Mouse (Mus musculus) embryonic facial prominence, embryonic 12.5 days (tissue): ENCODE data around the gene Brk1. TPM values are rescaled to one million over a fixed set of nuclear protein-coding genes. Genes with fewer than 3 reads are reported as not detected.

Experiments
- ATAC-seq: fragments of 200-750 bp; cut with Nextera tagmentation; 2 replicates; pipeline ENCODE4 v1.8.0; 2017; ENCODE audit not compliant: insufficient number of reproducible peaks, insufficient read depth, low FRiP score, low TSS enrichment
- H3K27ac ChIP-seq: fragments of 300-500 bp; sonication (generic); 2 replicates; pipeline ENCODE4 v1.5.1; 2016; ENCODE audit warnings: mild to moderate bottlenecking
- H3K27me3 ChIP-seq: fragments of 300-500 bp; sonication (generic); 2 replicates; pipeline ENCODE4 v1.6.1; 2016; ENCODE audit warnings: mild to moderate bottlenecking, moderate library complexity
- H3K36me3 ChIP-seq: fragments of 300-500 bp; sonication (generic); 2 replicates; pipeline ENCODE4 v1.6.1; 2016; ENCODE audit warnings: mild to moderate bottlenecking
- H3K4me1 ChIP-seq: fragments of 300-500 bp; sonication (generic); 2 replicates; pipeline ENCODE4 v1.6.1; 2016
- H3K4me2 ChIP-seq: fragments of 300-500 bp; sonication (generic); replicated peaks from 2 replicates; pipeline ENCODE4 v1.6.1; 2016; ENCODE audit warnings: mild to moderate bottlenecking, moderate library complexity
- H3K4me3 ChIP-seq: fragments of 300-500 bp; sonication (generic); 2 replicates; pipeline ENCODE4 v1.5.1; 2016; ENCODE audit warnings: mild to moderate bottlenecking
- H3K9ac ChIP-seq: fragments of 300-500 bp; sonication (generic); 2 replicates; pipeline ENCODE4 v1.6.1; 2016; ENCODE audit warnings: mild to moderate bottlenecking, moderate library complexity
- H3K9me3 ChIP-seq: fragments of 300-500 bp; sonication (generic); 2 replicates; pipeline ENCODE4 v1.6.1; 2016; ENCODE audit warnings: mild to moderate bottlenecking, moderate library complexity
- WGBS: fragments of 180-500 bp; shearing (Covaris S2); methylation state at CpG from one replicate; pipeline ENCODE4 v1.1.7; 2016; 5-methylcytosine and 5-hydroxymethylcytosine counted together
- polyA plus RNA-seq: library from polyadenylated mRNA; unstranded; fragments of >200 nt; fragmentation: Nextera tagmentation; extraction: Ambion mirVana; gene quantifications from 2 replicates; pipeline ENCODE4 v1.2.1, GENCODE M21; 2016

The Brk1 gene
- 211 and 215 TPM in 2 replicates for polyA plus RNA-seq

DNA sequence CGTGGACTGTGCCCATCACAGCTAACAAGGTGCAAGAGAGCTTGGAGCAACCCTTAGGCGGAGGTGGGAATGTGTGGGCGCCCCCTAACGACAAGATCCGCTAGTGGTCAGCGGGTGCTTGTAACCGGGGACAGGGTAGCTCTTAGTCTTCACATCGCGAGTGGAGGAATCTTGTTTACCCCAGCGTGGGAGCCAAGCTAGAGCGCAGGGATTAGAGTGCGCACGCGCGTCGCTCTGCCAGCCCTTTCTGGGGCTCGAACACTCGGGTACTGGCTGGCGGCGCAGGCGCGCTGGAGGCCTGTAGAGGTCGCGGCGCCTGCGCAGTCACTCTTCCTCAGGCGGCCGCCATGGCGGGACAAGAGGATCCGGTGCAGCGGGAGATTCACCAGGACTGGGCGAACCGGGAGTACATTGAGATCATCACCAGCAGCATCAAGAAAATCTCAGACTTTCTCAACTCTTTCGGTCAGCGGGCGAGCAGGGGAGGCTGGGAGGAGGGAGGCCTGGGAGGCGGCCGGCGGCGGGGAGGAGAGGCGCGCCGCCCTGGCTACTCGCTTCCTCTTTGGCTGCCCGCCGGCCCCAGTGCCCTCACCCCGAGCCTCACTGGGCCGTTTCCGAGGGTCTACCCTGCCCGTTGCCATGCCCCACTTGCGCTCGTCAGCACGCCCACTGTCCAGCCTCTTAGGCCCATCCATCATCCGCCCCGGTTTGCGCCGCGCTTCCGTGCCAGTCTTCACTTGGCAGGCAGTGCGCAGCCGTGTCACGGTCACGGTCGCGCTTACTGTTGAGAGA is at the start of gene Brk1:
Gene Brk1, plus strand, starts transcription at position 341 of the 792 bp plus-strand sequence.
- no peaks in the 10 kb centered on the region for H3K36me3 ChIP-seq
- H3K27ac ChIP-seq: peak within 1 kb of the TSS; percentile 78
- WGBS: 1% methylated on average over 65 of the region's 65 CpGs
- H3K4me3 ChIP-seq: peak within 1 kb of the TSS; percentile 85
- ATAC-seq: peak; percentile 84
- no peaks in the 10 kb centered on the region for H3K9me3 ChIP-seq
- H3K4me2 ChIP-seq: peak within 1 kb of the TSS; percentile 69
- H3K4me1 ChIP-seq: peaks cover 17% of the 10 kb centered on the region
- H3K9ac ChIP-seq: peak within 1 kb of the TSS; percentile 84
- no peaks in the 10 kb centered on the region for H3K27me3 ChIP-seq

DNA sequence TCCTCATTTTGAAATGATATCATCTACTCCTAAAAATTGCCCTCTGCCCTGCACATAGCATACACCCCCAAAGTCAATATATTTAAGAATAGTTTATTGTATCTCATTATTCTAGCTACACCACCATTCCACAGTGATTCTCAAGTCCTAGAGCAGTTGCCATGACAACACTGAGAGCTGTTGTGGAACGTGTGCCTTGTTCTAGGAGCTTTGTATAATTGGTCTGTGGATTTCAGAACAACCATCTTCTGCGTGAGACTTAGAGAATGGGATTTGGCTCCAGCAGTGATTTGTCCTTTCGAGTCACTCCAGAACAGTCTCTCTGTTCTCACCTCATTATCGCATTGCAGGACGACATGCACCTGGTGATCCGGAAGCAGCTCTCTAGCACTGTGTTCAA is 44.8 kb upstream of the Brk1 start:
- Histone ChIP-seq H3K27ac (no peak overlapping the region), H3K4me3 (no peak overlapping the region), H3K27me3 (no peaks in the 10 kb centered on the region), H3K36me3 (peaks cover 13% of the 10 kb centered on the region; the same call in 1 of the 2 replicates), H3K4me1 (no peaks in the 10 kb centered on the region), H3K4me2 (no peak overlapping the region), H3K9me3 (no peaks in the 10 kb centered on the region), H3K9ac (no peak overlapping the region)
- no peak for ATAC-seq
- WGBS: 92% methylated on average over 6 of the region's 6 CpGs

DNA sequence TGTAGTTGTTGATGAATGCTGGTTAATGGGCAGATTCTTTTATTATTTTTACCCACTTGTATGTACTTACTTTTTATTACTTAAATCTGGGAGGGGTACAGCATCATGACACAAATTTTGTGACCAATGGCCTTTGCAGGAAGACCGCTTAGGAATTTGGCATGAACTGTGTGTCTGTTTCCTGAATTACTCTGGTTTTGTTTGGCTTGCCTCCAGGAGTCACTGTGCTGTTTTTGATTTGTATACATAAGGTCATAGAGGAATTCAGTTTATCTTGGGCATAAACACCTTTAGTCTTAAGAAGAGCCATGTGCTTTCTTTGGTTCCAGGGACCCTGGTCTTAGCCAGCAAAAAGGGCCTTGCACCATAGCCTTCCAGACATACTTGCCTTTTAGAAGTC is 40.0 kb upstream of the Brk1 start:
- WGBS: 78% methylated on average over 1 of the region's 1 CpGs
- Histone ChIP-seq H3K4me1 (no peaks in the 10 kb centered on the region), H3K36me3 (peaks cover 23% of the 10 kb centered on the region; the same call in 1 of the 2 replicates)

DNA sequence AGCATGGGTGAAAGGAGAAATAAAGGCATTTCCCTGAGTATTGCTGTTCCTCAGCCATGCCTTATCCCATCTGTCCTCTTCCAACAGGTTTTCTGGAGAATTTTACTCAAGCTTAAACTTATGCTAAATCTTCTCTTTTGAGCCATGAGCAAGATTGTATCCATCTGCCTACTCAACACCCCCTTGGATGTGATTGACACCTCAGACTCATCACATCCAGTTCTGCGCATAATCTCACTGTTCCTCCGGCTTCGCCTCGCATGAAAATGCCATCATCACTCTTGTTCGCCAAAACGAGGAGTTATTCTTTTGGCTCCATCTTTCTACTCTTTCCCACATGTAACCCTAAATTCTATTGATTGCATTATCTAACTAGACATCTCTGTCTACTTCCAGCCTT is 28.5 kb upstream of the Brk1 start:
- H3K4me2 ChIP-seq: no peak overlapping the region
- H3K4me1 ChIP-seq: no peaks in the 10 kb centered on the region
- H3K36me3 ChIP-seq: peaks cover 11% of the 10 kb centered on the region
- 96% methylated on average over 6 of the region's 6 CpGs for WGBS
- no peak for ATAC-seq
- no peaks in the 10 kb centered on the region for H3K27me3 ChIP-seq
- H3K4me3 ChIP-seq: no peak overlapping the region
- H3K9ac ChIP-seq: no peak overlapping the region
- no peak overlapping the region for H3K27ac ChIP-seq
- H3K9me3 ChIP-seq: no peaks in the 10 kb centered on the region

More for the DNA sequence above, 40.0 kb upstream of the Brk1 start:
- ATAC-seq: no peak
- Histone ChIP-seq H3K4me2 (no peak overlapping the region), H3K9ac (no peak overlapping the region), H3K9me3 (no peaks in the 10 kb centered on the region), H3K4me3 (no peak overlapping the region), H3K27ac (no peak overlapping the region), H3K27me3 (no peaks in the 10 kb centered on the region)

DNA sequence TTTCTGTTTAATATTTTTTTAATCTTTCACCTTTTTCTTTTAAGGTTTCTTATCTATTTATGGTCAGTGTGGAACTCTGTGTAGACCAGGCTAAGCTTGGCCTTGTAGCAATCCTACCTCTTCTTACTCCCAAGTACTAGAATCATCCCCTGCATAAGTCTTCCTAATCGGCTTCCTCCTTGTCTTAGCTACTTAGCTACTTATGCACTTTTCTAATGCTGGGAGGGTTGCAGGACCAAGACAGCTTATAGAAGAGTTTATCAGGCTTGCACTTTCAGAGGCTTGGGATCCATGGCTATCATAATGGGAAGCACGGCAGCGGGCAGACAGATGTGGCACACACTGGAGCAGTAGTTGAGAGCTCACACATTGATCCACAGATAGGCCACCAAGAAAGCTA is 25.3 kb upstream of the Brk1 start:
- no peak overlapping the region for H3K4me3 ChIP-seq
- H3K27me3 ChIP-seq: no peaks in the 10 kb centered on the region
- 90% methylated on average over 3 of the region's 3 CpGs for WGBS
- H3K4me2 ChIP-seq: no peak overlapping the region
- ATAC-seq: no peak
- peaks cover 7% of the 10 kb centered on the region for H3K36me3 ChIP-seq
- H3K9ac ChIP-seq: no peak overlapping the region
- no peaks in the 10 kb centered on the region for H3K9me3 ChIP-seq
- no peak overlapping the region for H3K27ac ChIP-seq
- H3K4me1 ChIP-seq: no peaks in the 10 kb centered on the region

DNA sequence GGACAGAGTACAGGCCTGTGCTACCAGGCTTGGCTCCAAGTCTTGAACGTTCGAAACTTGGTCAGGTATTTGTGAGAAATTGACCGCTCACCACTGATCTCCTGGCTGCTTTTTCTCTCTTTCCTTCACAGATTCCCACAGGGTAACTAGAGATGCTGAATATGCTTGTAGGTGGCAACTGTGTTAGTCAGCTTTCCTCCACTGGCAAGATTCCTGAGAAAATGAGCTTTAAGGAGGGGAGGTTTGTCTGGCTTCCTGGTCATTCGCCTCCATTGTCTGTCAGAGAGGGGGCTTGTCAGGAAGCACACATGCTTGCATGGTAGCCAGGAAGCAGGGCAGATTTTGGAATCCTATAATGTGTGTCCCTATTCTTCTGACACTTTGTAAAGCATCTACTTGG is 21.5 kb upstream of the Brk1 start:
- Histone ChIP-seq H3K36me3 (peaks cover 13% of the 10 kb centered on the region), H3K27ac (no peak overlapping the region), H3K4me1 (no peaks in the 10 kb centered on the region), H3K27me3 (no peaks in the 10 kb centered on the region), H3K9me3 (no peaks in the 10 kb centered on the region), H3K4me3 (no peak overlapping the region), H3K9ac (no peak overlapping the region), H3K4me2 (no peak overlapping the region)
- 91% methylated on average over 4 of the region's 4 CpGs for WGBS
- no peak for ATAC-seq

DNA sequence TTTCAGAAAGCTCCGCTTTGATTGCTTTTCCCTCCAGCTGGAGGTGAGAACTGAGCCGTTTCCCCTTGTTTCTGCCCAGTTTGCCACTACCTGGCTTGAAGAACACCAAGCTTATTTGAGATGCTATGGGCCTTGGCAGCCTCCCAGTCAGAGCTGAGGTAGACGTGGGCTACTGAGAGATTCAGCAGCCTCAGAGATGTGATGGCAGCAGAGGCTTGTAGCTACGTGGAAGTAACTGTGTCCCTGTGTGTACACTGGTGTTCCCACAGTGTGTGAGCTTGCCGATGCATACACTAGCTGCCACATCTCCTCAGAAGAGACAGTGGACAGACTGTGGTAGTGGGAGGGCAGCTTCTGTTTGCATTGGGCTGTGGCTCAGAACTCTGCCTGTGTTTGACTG is 19.5 kb upstream of the Brk1 start:
- H3K4me2 ChIP-seq: no peak overlapping the region
- H3K4me3 ChIP-seq: no peak overlapping the region
- WGBS: 91% methylated on average over 5 of the region's 5 CpGs
- no peaks in the 10 kb centered on the region for H3K9me3 ChIP-seq
- H3K36me3 ChIP-seq: peaks cover 13% of the 10 kb centered on the region; the same call in 1 of the 2 replicates
- H3K9ac ChIP-seq: no peak overlapping the region
- no peaks in the 10 kb centered on the region for H3K27me3 ChIP-seq
- H3K27ac ChIP-seq: no peak overlapping the region
- no peaks in the 10 kb centered on the region for H3K4me1 ChIP-seq
- ATAC-seq: no peak

DNA sequence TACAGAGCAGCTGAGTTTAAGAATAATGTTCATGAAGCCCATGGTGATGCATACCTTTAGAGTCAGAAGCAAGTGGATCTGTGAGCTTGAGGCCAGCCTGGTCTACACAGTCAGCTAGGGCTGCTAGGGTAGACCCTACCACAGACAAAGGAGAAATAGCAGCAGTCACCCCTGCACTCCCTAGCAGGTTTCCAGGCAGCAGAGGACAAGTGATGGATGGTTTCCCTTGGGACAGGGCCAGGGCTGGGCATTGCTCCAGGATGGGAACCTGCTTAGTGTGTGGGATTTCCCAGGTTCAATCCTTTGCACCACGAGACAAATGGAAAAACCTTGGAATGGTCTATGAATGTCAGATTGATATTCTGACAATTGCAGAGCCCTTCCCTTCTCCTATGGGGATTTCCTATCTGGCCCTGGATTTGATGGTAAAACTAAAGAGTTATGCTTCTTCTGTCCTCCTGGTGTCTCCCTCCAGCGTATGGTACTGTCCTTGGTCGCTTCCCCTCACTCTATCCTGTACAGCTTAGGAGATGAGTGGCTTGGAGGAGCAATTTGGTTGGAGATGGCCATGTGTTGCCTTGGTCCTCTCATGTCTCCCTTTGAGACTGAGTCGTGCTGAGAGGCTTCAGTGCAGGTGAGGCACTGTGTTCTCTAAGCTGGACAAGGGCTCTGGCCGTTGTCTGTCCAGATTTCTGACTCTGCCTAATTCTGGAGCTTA is 17.9 kb upstream of the Brk1 start:
- no peak overlapping the region for H3K4me2 ChIP-seq
- H3K9ac ChIP-seq: no peak overlapping the region
- no peak overlapping the region for H3K27ac ChIP-seq
- 77% methylated on average over 5 of the region's 5 CpGs for WGBS
- H3K27me3 ChIP-seq: no peaks in the 10 kb centered on the region
- ATAC-seq: no peak
- H3K4me3 ChIP-seq: no peak overlapping the region
- H3K9me3 ChIP-seq: no peaks in the 10 kb centered on the region
- H3K36me3 ChIP-seq: peaks cover 14% of the 10 kb centered on the region; the same call in 1 of the 2 replicates
- no peaks in the 10 kb centered on the region for H3K4me1 ChIP-seq

DNA sequence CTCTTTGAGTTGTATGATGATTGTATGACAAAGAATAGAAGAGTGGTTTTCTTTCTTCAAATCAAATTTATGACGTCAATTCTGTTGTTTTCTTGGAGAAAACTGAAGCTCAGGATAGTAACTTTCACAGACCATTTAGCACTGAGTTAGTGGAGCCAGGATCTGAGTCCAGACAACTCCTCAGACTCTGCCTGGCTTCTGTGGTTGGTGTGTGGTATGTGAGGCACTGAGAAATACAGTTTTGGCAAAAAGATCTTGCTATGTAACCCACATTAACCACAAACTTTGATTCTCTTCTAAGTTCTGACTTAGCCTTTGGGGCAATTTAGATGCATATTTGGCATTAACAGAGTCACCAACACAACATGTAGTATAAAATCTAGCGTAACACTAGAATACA is 11.9 kb upstream of the Brk1 start:
- H3K9ac ChIP-seq: no peak overlapping the region
- ATAC-seq: no peak
- 0 out of 2 replicates have a peak, but pooled peaks cover 9% of the 10 kb centered on the region for H3K36me3 ChIP-seq
- H3K4me3 ChIP-seq: no peak overlapping the region
- 98% methylated on average over 2 of the region's 2 CpGs for WGBS
- no peak overlapping the region for H3K4me2 ChIP-seq
- no peaks in the 10 kb centered on the region for H3K9me3 ChIP-seq
- H3K4me1 ChIP-seq: no peaks in the 10 kb centered on the region
- no peak overlapping the region for H3K27ac ChIP-seq
- no peaks in the 10 kb centered on the region for H3K27me3 ChIP-seq

DNA sequence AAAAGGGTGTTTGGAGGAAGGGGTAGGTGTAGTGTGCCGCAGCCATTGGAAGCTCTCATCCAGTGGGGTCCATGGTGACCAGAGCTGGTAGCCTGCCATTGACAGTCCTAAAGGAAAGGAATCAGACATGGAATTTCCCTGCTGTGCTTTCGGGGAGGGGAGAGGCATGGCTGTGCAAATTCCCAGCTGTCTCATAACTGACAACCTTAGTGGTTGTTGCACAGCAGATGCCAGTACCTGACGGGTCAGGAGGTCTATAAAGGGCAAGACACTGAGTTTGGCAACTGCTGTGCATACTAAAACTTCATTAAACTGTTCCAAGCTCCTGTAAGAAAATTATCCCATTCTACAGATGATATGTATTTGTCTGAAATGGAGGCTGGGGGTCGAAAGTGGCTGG is 6.6 kb upstream of the Brk1 start:
- no peak for ATAC-seq

DNA sequence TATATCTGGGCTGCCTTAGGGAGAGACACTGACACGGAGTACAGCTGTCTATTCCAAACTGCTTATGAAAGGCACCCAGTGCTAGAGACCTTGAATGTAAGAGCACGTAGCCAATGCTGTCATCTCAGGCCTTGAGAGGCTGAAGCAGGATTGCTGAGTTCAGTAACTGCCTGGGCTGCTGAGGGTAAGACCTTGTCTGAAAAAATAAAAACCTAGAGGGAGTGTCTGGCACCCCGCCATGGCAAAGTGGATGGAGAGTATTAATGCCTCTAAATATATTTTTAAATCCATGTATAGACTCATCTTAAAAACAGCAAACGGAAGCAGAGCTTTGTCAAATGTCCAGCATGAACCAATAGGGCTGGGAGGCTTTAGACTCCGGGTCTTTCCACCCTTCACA is 4.7 kb upstream of the Brk1 start:
- H3K4me2 ChIP-seq: no peak overlapping the region
- WGBS: 78% methylated on average over 5 of the region's 5 CpGs
- no peak for ATAC-seq
- H3K27me3 ChIP-seq: no peaks in the 10 kb centered on the region
- H3K27ac ChIP-seq: no peak overlapping the region
- H3K9ac ChIP-seq: no peak overlapping the region
- no peaks in the 10 kb centered on the region for H3K4me1 ChIP-seq
- H3K9me3 ChIP-seq: no peaks in the 10 kb centered on the region
- 0 out of 2 replicates have a peak, but pooled peaks cover 2% of the 10 kb centered on the region for H3K36me3 ChIP-seq
- no peak overlapping the region for H3K4me3 ChIP-seq

More for the DNA sequence above, 6.6 kb upstream of the Brk1 start:
- Histone ChIP-seq H3K4me1 (no peaks in the 10 kb centered on the region), H3K36me3 (0 out of 2 replicates have a peak, but pooled peaks cover 2% of the 10 kb centered on the region), H3K27me3 (no peaks in the 10 kb centered on the region), H3K9ac (no peak overlapping the region), H3K4me3 (no peak overlapping the region), H3K4me2 (no peak overlapping the region), H3K9me3 (no peaks in the 10 kb centered on the region), H3K27ac (no peak overlapping the region)
- 92% methylated on average over 4 of the region's 4 CpGs for WGBS
